Mouse (Mus musculus) intestine, embryonic 15.5 days (tissue): ENCODE results near the gene Prkra. TPM values are rescaled to one million over a fixed set of nuclear protein-coding genes. Genes with fewer than 3 reads are reported as not detected.

Experiments
- ATAC-seq: fragments of 200-750 bp; cut with Nextera tagmentation; 2 replicates; pipeline ENCODE4 v1.8.0; 2017; ENCODE audit warnings: moderate TSS enrichment, moderate library complexity
- H3K27ac ChIP-seq: fragments of 300-500 bp; sonication (generic); 2 replicates; pipeline ENCODE4 v1.5.1; 2015; ENCODE audit warnings: mild to moderate bottlenecking, inconsistent platforms
- H3K27me3 ChIP-seq: fragments of 300-500 bp; sonication (generic); replicated peaks from 2 replicates; pipeline ENCODE4 v1.6.1; 2015; ENCODE audit warnings: inconsistent platforms
- H3K36me3 ChIP-seq: fragments of 300-500 bp; sonication (generic); 2 replicates; pipeline ENCODE4 v1.6.1; 2015; ENCODE audit warnings: inconsistent platforms
- H3K4me1 ChIP-seq: fragments of 300-500 bp; sonication (generic); replicated peaks from 2 replicates; pipeline ENCODE4 v1.6.1; 2015; ENCODE audit warnings: inconsistent platforms
- H3K4me2 ChIP-seq: fragments of 300-500 bp; sonication (generic); replicated peaks from 2 replicates; pipeline ENCODE4 v1.6.1; 2015; ENCODE audit warnings: mild to moderate bottlenecking, inconsistent platforms
- H3K4me3 ChIP-seq: fragments of 300-500 bp; sonication (generic); replicated peaks from 2 replicates; pipeline ENCODE4 v1.5.1; 2015; ENCODE audit warnings: inconsistent platforms
- H3K9ac ChIP-seq: fragments of 300-500 bp; sonication (generic); 2 replicates; pipeline ENCODE4 v1.6.1; 2015; ENCODE audit warnings: inconsistent platforms
- H3K9me3 ChIP-seq: fragments of 300-500 bp; sonication (generic); 2 replicates; pipeline ENCODE4 v1.6.1; 2016; ENCODE audit warnings: inconsistent platforms
- WGBS: fragments of 180-500 bp; shearing (Covaris S2); methylation state at CpG from one replicate; pipeline ENCODE4 v1.1.7; 2015; 5-methylcytosine and 5-hydroxymethylcytosine counted together
- polyA plus RNA-seq: library from polyadenylated mRNA; unstranded; fragments of >200 nt; fragmentation: Nextera tagmentation; extraction: Ambion mirVana; gene quantifications from 2 replicates; pipeline ENCODE4 v1.2.1, GENCODE M21; 2015

Prkra gene
- 42.3 and 45.6 TPM in 2 replicates for polyA plus RNA-seq

GRCm38 (mm10) chr2:76647883-76648570 is at the start of gene Prkra, which contains the start of gene Pjvk:
TSS of gene Prkra (minus strand) at chr2:76648015.
TSS of gene Pjvk (plus strand) at chr2:76648476.
- WGBS, result under 1% methylated on average over 42 of the region's 42 CpGs
- ATAC-seq, result peak; percentile 98
- H3K36me3 ChIP-seq, result no peaks in the 10 kb centered on the region
- peak within 1 kb of the TSS; percentile 87 for H3K4me2 ChIP-seq
- peak within 1 kb of the TSS; percentile 87 for H3K27ac ChIP-seq
- H3K4me3 ChIP-seq, result peak within 1 kb of the TSS; percentile 65
- 0 out of 2 replicates have a peak, but pooled peaks cover 11% of the 10 kb centered on the region for H3K4me1 ChIP-seq
- H3K27me3 ChIP-seq, result no peaks in the 10 kb centered on the region
- no peaks in the 10 kb centered on the region for H3K9me3 ChIP-seq
- H3K9ac ChIP-seq, result peak within 1 kb of the TSS; percentile 83

- Histone ChIP-seq H3K27me3 (no peaks in the 10 kb centered on the region), H3K9ac (no peak overlapping the region), H3K9me3 (no peaks in the 10 kb centered on the region), H3K36me3 (peaks cover 14% of the 10 kb centered on the region; the same call in 1 of the 2 replicates), H3K4me2 (no peak overlapping the region), H3K27ac (no peak overlapping the region), H3K4me3 (no peak overlapping the region), H3K4me1 (no peaks in the 10 kb centered on the region)
- WGBS, result 83% methylated on average over 6 of the region's 6 CpGs
- no peak for ATAC-seq
Measured at GRCm38 (mm10) chr2:76695290-76695689, 47.5 kb upstream of the Prkra start.

- Histone ChIP-seq H3K36me3 (peaks cover 14% of the 10 kb centered on the region), H3K27ac (no peak overlapping the region)
Measured at GRCm38 (mm10) chr2:76693765-76694164, 46.0 kb upstream of the Prkra start.

GRCm38 (mm10) chr2:76690436-76691204 is 42.8 kb upstream of the Prkra start:
- ATAC-seq, result no peak
- WGBS, result 80% methylated on average over 12 of the region's 12 CpGs
- peaks cover 29% of the 10 kb centered on the region for H3K36me3 ChIP-seq
- no peaks in the 10 kb centered on the region for H3K4me1 ChIP-seq
- no peak overlapping the region for H3K27ac ChIP-seq
- no peak overlapping the region for H3K9ac ChIP-seq
- no peak overlapping the region for H3K4me3 ChIP-seq
- no peaks in the 10 kb centered on the region for H3K27me3 ChIP-seq
- H3K9me3 ChIP-seq, result no peaks in the 10 kb centered on the region
- no peak overlapping the region for H3K4me2 ChIP-seq

More at GRCm38 (mm10) chr2:76693765-76694164, 46.0 kb upstream of the Prkra start:
- H3K4me2 ChIP-seq, result no peak overlapping the region
- no peaks in the 10 kb centered on the region for H3K9me3 ChIP-seq
- no peaks in the 10 kb centered on the region for H3K4me1 ChIP-seq
- 89% methylated on average over 5 of the region's 5 CpGs for WGBS
- H3K27me3 ChIP-seq, result no peaks in the 10 kb centered on the region
- no peak overlapping the region for H3K9ac ChIP-seq
- ATAC-seq, result no peak
- no peak overlapping the region for H3K4me3 ChIP-seq

GRCm38 (mm10) chr2:76688162-76688561 is 40.3 kb upstream of the Prkra start:
- ATAC-seq, result peak; percentile 31; the same call in 1 of the 2 replicates

GRCm38 (mm10) chr2:76687608-76688007 is 39.8 kb upstream of the Prkra start:
- H3K9ac ChIP-seq, result no peak overlapping the region
- no peaks in the 10 kb centered on the region for H3K4me1 ChIP-seq
- no peaks in the 10 kb centered on the region for H3K9me3 ChIP-seq
- WGBS, result 68% methylated on average over 3 of the region's 3 CpGs
- peaks cover 30% of the 10 kb centered on the region for H3K36me3 ChIP-seq
- H3K27me3 ChIP-seq, result no peaks in the 10 kb centered on the region
- H3K4me2 ChIP-seq, result no peak overlapping the region
- ATAC-seq, result no peak
- no peak overlapping the region for H3K27ac ChIP-seq
- H3K4me3 ChIP-seq, result no peak overlapping the region

More at GRCm38 (mm10) chr2:76688162-76688561, 40.3 kb upstream of the Prkra start:
- H3K36me3 ChIP-seq, result peaks cover 35% of the 10 kb centered on the region
- no peak overlapping the region for H3K4me3 ChIP-seq
- no peak overlapping the region for H3K4me2 ChIP-seq
- H3K27me3 ChIP-seq, result no peaks in the 10 kb centered on the region
- H3K4me1 ChIP-seq, result no peaks in the 10 kb centered on the region
- H3K9ac ChIP-seq, result no peak overlapping the region
- H3K9me3 ChIP-seq, result no peaks in the 10 kb centered on the region
- H3K27ac ChIP-seq, result no peak overlapping the region
- WGBS, result 49% methylated on average over 7 of the region's 7 CpGs

GRCm38 (mm10) chr2:76686986-76687385 is 39.2 kb upstream of the Prkra start:
- Histone ChIP-seq H3K9me3 (no peaks in the 10 kb centered on the region), H3K27me3 (no peaks in the 10 kb centered on the region), H3K4me1 (no peaks in the 10 kb centered on the region), H3K9ac (no peak overlapping the region), H3K4me2 (no peak overlapping the region), H3K27ac (no peak overlapping the region), H3K36me3 (peaks cover 30% of the 10 kb centered on the region), H3K4me3 (no peak overlapping the region)
- 88% methylated on average over 3 of the region's 3 CpGs for WGBS
- no peak for ATAC-seq

GRCm38 (mm10) chr2:76682301-76682700 is 34.5 kb upstream of the Prkra start:
- H3K9me3 ChIP-seq, result no peaks in the 10 kb centered on the region
- no peak overlapping the region for H3K4me3 ChIP-seq
- peaks cover 23% of the 10 kb centered on the region for H3K36me3 ChIP-seq
- H3K27me3 ChIP-seq, result no peaks in the 10 kb centered on the region
- H3K4me1 ChIP-seq, result no peaks in the 10 kb centered on the region
- no peak overlapping the region for H3K4me2 ChIP-seq
- no peak for ATAC-seq
- no peak overlapping the region for H3K9ac ChIP-seq
- 81% methylated on average over 8 of the region's 8 CpGs for whole genome bisulfite sequencing
- H3K27ac ChIP-seq, result no peak overlapping the region

GRCm38 (mm10) chr2:76676401-76677226 is 28.8 kb upstream of the Prkra start:
- ATAC-seq, result no peak
- 50% methylated on average over 13 of the region's 13 CpGs for WGBS
- Histone ChIP-seq H3K27ac (no peak overlapping the region), H3K9ac (peak overlapping the region; percentile 82; the same call in 1 of the 2 replicates), H3K27me3 (no peaks in the 10 kb centered on the region), H3K4me1 (peaks cover 14% of the 10 kb centered on the region), H3K4me3 (peak overlapping the region; percentile 92), H3K4me2 (peak overlapping the region; percentile 72), H3K9me3 (no peaks in the 10 kb centered on the region), H3K36me3 (no peaks in the 10 kb centered on the region)

GRCm38 (mm10) chr2:76675949-76676348 is 28.1 kb upstream of the Prkra start:
- Histone ChIP-seq H3K4me2 (peak overlapping the region; percentile 72), H3K4me1 (peaks cover 14% of the 10 kb centered on the region), H3K9ac (peak overlapping the region; percentile 82), H3K36me3 (no peaks in the 10 kb centered on the region), H3K27me3 (no peaks in the 10 kb centered on the region), H3K27ac (no peak overlapping the region), H3K4me3 (peak overlapping the region; percentile 92), H3K9me3 (no peaks in the 10 kb centered on the region)
- no peak for ATAC-seq
- WGBS, result 10% methylated on average over 4 of the region's 4 CpGs

GRCm38 (mm10) chr2:76675451-76675850 is 27.6 kb upstream of the Prkra start:
- Histone ChIP-seq H3K36me3 (no peaks in the 10 kb centered on the region), H3K4me2 (peak overlapping the region; percentile 72), H3K9ac (peak overlapping the region; percentile 82), H3K27me3 (no peaks in the 10 kb centered on the region), H3K9me3 (no peaks in the 10 kb centered on the region), H3K4me1 (peaks cover 14% of the 10 kb centered on the region), H3K4me3 (peak overlapping the region; percentile 92), H3K27ac (peak overlapping the region; percentile 82)
- under 1% methylated on average over 40 of the region's 44 CpGs for WGBS
- peak; percentile 71 for ATAC-seq
